Mouse (Mus musculus) intestine, postnatal 0 days (tissue): ENCODE measurements around the gene Camkmt. TPM values are rescaled to one million over a fixed set of nuclear protein-coding genes. Genes with fewer than 3 reads are reported as not detected.

Source experiments
- ATAC-seq: fragments of 200-750 bp; cut with Nextera tagmentation; 2 replicates; pipeline ENCODE4 v1.8.0; 2017; ENCODE audit warnings: mild to moderate bottlenecking, moderate TSS enrichment, moderate library complexity
- H3K27ac ChIP-seq: fragments of 300-500 bp; sonication (generic); 2 replicates; pipeline ENCODE4 v1.5.1; 2014; ENCODE audit warnings: mild to moderate bottlenecking, low read depth, low read length, moderate library complexity
- H3K27me3 ChIP-seq: fragments of 300-500 bp; sonication (generic); replicated peaks from 2 replicates; pipeline ENCODE4 v1.6.1; 2014; ENCODE audit warnings: low read length, mixed read lengths; ENCODE audit not compliant: control insufficient read depth, insufficient read depth
- H3K36me3 ChIP-seq: fragments of 300-500 bp; sonication (generic); 2 replicates; pipeline ENCODE4 v1.6.1; 2014; ENCODE audit warnings: mild to moderate bottlenecking, moderate library complexity; ENCODE audit not compliant: control insufficient read depth, insufficient read depth
- H3K4me1 ChIP-seq: fragments of 300-500 bp; sonication (generic); replicated peaks from 2 replicates; pipeline ENCODE4 v1.6.1; 2014; ENCODE audit warnings: antibody characterized with exemption, low read length, mixed read lengths; ENCODE audit not compliant: control insufficient read depth, insufficient read depth
- H3K4me2 ChIP-seq: fragments of 300-500 bp; sonication (generic); replicated peaks from 2 replicates; pipeline ENCODE4 v1.6.1; 2014; ENCODE audit warnings: low read depth, mild to moderate bottlenecking, moderate library complexity
- H3K4me3 ChIP-seq: fragments of 300-500 bp; sonication (generic); 2 replicates; pipeline ENCODE4 v1.5.1; 2014; ENCODE audit warnings: low read depth, low read length
- H3K9ac ChIP-seq: fragments of 300-500 bp; sonication (generic); 2 replicates; pipeline ENCODE4 v1.6.1; 2014; ENCODE audit warnings: mild to moderate bottlenecking, low read depth, low read length
- H3K9me3 ChIP-seq: fragments of 300-500 bp; sonication (generic); 2 replicates; pipeline ENCODE4 v1.6.1; 2016; ENCODE audit warnings: mixed run types; ENCODE audit not compliant: control insufficient read depth
- CTCF ChIP-seq: sonication (generic); IDR thresholded peaks from 2 replicates; pipeline ENCODE4 v1.5.1; 2016; ENCODE audit warnings: low read depth, mild to moderate bottlenecking, control low read depth, antibody characterized with exemption, moderate library complexity
- WGBS: fragments of 180-500 bp; shearing (Covaris S2); extraction: QIAGEN DNeasy Blood & Tissue Kit; methylation state at CpG from one replicate; pipeline ENCODE4 v1.1.7; 2014; 5-methylcytosine and 5-hydroxymethylcytosine counted together
- polyA plus RNA-seq: library from polyadenylated mRNA; unstranded; fragments of >200 nt; fragmentation: Nextera tagmentation; extraction: Ambion mirVana; gene quantifications from 2 replicates; pipeline ENCODE4 v1.2.1, GENCODE M21; 2015

Camkmt gene
- polyA plus RNA-seq, 1 experiment from 2014 or later, result 7.7 TPM

DNA sequence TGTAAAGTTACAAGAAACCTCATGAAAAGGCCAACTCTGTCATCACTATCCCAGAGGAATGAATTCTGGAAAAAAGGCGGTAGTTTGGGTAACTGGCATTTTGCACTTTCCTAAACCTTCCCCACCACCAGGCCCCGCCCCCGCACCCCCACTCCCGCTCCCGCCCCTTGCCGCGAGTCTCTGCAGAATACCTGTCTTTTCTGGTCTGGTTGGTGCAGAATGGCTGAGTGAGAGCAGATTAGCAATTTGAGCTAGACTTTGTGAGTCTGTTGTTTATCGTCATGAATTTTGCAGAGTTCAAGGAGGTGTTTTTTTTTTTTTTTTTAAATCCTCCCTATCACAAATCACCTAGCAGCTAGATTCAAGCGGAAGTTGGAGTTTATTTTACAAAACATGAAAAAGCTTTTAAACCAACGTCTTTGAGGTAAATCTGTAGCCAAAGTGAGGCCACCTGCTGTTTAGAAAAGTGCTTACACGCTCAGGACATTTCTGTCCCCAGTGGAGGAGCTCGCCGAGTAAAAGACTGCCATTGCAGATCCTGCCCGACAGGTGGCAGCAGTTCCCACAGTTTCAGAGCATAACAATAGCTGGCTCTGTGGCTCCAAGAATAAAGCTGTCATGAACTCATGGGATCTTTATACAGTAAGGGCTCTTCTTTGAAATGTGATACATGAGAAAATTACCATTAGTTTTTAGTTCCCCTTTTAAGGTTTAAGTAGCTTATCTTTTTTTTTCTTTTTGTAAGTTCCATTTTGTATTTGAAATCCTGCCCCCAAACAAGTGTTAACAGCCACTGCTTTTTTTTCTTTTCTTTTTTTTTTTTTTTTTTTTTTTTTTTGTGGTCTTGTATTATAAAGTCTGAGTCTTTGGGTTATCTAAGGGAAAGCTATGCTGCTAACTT lies 99.1 kb downstream of the Camkmt start:
- TF ChIP-seq CTCF, result peak; percentile 94
- no peak overlapping the region for H3K9ac ChIP-seq
- H3K27ac ChIP-seq, result no peak overlapping the region
- peak; percentile 72 for ATAC-seq
- H3K4me3 ChIP-seq, result no peak overlapping the region
- WGBS, result 4% methylated on average over 14 of the region's 14 CpGs
- no peaks in the 10 kb centered on the region for H3K36me3 ChIP-seq
- no peaks in the 10 kb centered on the region for H3K27me3 ChIP-seq
- H3K4me2 ChIP-seq, result peak overlapping the region; percentile 48
- no peaks in the 10 kb centered on the region for H3K9me3 ChIP-seq
- H3K4me1 ChIP-seq, result no peaks in the 10 kb centered on the region

DNA sequence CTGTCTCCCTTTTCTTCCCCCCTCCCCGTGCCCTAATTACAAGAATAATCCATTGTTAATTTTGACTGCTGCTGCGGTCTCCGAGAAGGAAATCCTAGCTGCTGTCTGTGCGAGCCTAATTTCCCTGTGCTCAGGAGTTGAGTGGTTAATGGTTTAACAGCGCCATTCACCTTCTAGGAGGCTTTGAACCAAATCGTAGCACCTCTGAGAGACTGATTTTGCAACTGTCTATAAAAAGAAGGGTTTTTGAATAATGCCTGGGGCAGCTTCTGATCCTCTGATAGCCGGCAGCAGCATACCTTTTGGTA lies 99.7 kb downstream of the Camkmt start:
- H3K27me3 ChIP-seq, result no peaks in the 10 kb centered on the region
- 32% methylated on average over 7 of the region's 7 CpGs for WGBS
- no peaks in the 10 kb centered on the region for H3K4me1 ChIP-seq
- H3K36me3 ChIP-seq, result no peaks in the 10 kb centered on the region
- H3K4me3 ChIP-seq, result no peak overlapping the region
- no peak overlapping the region for H3K9ac ChIP-seq
- ATAC-seq, result no peak
- H3K4me2 ChIP-seq, result no peak overlapping the region
- no peak for TF ChIP-seq CTCF
- H3K9me3 ChIP-seq, result no peaks in the 10 kb centered on the region
- no peak overlapping the region for H3K27ac ChIP-seq

DNA sequence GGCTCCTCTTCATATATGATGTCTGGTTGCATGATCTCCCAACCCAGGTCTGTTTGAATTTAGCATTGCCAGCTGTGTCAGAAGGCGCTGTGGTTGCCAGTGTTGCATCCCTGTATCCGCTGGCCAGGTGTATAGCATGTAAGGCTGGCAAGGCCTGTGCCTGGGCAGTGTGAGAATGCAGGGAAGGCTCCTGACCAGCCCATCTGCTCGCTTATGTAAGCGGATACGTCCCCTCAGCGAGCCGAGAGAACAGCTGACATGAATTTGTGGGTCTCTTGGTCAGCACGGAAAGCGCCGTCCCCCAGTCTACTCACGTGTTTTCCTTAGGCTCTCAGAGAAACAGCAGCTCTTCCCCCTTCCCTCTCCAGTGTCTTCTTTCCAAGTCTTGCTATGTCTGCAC lies 102.9 kb downstream of the Camkmt start:
- TF ChIP-seq CTCF, result no peak
- 83% methylated on average over 11 of the region's 11 CpGs for WGBS
- Histone ChIP-seq H3K9ac (no peak overlapping the region), H3K4me2 (no peak overlapping the region), H3K27me3 (no peaks in the 10 kb centered on the region), H3K36me3 (no peaks in the 10 kb centered on the region), H3K4me1 (no peaks in the 10 kb centered on the region), H3K9me3 (no peaks in the 10 kb centered on the region), H3K27ac (no peak overlapping the region), H3K4me3 (no peak overlapping the region)
- ATAC-seq, result no peak

DNA sequence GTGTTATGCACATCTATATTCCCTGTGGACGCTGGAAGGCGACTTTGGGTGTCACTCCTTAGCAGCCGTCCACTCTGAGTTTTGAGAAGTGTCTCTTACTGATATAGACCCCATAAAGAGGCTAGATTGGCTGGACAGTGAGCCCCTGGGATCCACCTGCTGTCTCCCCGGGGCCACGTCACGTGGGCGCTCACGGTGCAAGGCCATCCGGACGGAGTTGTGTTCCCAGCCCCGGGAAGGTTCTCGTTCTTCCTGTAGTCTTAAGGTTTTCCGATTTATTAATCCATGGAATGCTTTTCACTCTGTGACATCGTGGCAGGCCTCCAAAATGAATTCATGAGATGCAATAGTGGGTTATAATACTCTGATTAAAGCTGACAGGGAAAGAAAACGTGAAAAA lies 108.4 kb downstream of the Camkmt start:
- no peaks in the 10 kb centered on the region for H3K36me3 ChIP-seq
- 89% methylated on average over 15 of the region's 15 CpGs for WGBS
- no peak for ATAC-seq
- no peak overlapping the region for H3K9ac ChIP-seq
- no peaks in the 10 kb centered on the region; the same call in 1 of the 2 replicates for H3K4me1 ChIP-seq
- no peak overlapping the region for H3K27ac ChIP-seq
- H3K27me3 ChIP-seq, result no peaks in the 10 kb centered on the region
- H3K4me3 ChIP-seq, result no peak overlapping the region
- H3K9me3 ChIP-seq, result no peaks in the 10 kb centered on the region
- no peak overlapping the region for H3K4me2 ChIP-seq
- TF ChIP-seq CTCF, result no peak

DNA sequence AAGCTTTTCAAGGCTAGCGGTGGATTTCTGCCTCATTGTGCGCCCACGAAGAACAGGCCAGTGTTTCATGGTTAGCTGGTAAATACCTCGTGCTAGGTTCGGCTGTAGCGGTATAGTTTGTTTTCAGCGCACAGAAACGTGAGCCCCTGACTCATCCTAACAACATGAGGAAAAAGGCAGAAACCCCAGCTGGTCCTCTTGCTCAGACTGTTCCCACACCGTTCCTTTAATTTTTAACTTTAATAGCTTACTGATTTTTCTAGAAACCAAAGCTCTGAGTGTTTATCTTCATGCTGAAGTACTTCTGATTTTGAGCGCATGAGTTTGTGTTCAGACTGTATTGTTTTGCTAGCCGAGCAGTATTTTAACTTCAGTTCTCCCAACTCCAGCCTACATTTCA lies 109.0 kb downstream of the Camkmt start:
- 53% methylated on average over 11 of the region's 11 CpGs for WGBS
- no peak for TF ChIP-seq CTCF
- Histone ChIP-seq H3K4me1 (no peaks in the 10 kb centered on the region; the same call in 1 of the 2 replicates), H3K27me3 (no peaks in the 10 kb centered on the region), H3K4me2 (no peak overlapping the region), H3K36me3 (no peaks in the 10 kb centered on the region), H3K4me3 (no peak overlapping the region), H3K27ac (no peak overlapping the region), H3K9me3 (no peaks in the 10 kb centered on the region), H3K9ac (no peak overlapping the region)
- no peak for ATAC-seq

DNA sequence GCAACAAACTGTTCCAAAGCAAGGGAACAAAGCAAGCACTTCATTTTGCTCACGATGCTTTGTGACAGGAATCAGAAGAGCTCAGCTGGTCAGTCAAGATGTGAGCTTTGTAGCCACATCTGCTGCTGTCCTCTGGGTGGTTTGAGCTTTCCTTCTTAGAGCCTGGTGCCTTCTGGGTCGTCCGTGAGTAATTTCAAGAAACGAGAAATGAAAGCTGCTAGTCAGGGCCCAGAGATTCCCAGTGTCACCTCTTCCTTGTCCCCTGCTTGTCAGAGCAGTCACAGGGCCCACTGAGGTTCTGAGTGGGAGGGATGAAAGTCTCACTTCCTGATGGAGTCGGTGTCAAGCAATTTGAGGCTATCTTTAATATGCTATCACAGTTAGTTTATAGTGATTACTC lies 127.7 kb downstream of the Camkmt start:
- WGBS, result 76% methylated on average over 5 of the region's 5 CpGs
- Histone ChIP-seq H3K9ac (no peak overlapping the region), H3K27ac (no peak overlapping the region), H3K27me3 (no peaks in the 10 kb centered on the region), H3K9me3 (0 out of 2 replicates have a peak, but pooled peaks cover 3% of the 10 kb centered on the region), H3K4me3 (no peak overlapping the region), H3K4me1 (no peaks in the 10 kb centered on the region), H3K4me2 (no peak overlapping the region), H3K36me3 (no peaks in the 10 kb centered on the region)
- no peak for ATAC-seq
- TF ChIP-seq CTCF, result no peak
